Mouse (Mus musculus) left cerebral cortex, postnatal 25 days (tissue): ENCODE data around the gene Gm17542. TPM values are rescaled to one million over a fixed set of nuclear protein-coding genes. Genes with fewer than 3 reads are reported as not detected.

ENCODE experiments used
- total RNA-seq, 2 experiments: library from RNA; stranded (reverse); gene quantifications; 2 replicates each; pipeline ENCODE4 v1.2.3; 2021

Gene Gm17542
- total RNA-seq, 2 experiments from 2014 or later, result not detected

Other genes starting within 250 kb of the Gm17542 start
- 1 to 10 TPM; 4.6 to 4.8 TPM for gene Ccdc138, start 220.3 kb downstream of the Gm17542 start, total RNA-seq
- gene Edar, start 42.6 kb downstream of the Gm17542 start, total RNA-seq, result under 1 TPM; 0.32 to 0.60 TPM
- 10 to 100 TPM; 51.2 to 52.5 TPM for gene Sh3rf3, start 95.1 kb upstream of the Gm17542 start, total RNA-seq